Mouse (Mus musculus) cerebellum, adult 2 months (tissue): Measurements from ENCODE around the gene Golt1a.

Experiments
- CTCF ChIP-seq: fragments of 200-500 bp; IDR thresholded peaks from 2 replicates; pipeline ENCODE4 v1.5.1; 2011; ENCODE audit warnings: low read depth, mild to moderate bottlenecking, control low read depth, low read length, moderate library complexity, borderline replicate concordance; ENCODE audit not compliant: insufficient read depth
- POLR2A ChIP-seq: fragments of 200-500 bp; IDR thresholded peaks from 2 replicates; pipeline ENCODE4 v1.6.1; 2011; ENCODE audit warnings: low read length, control low read depth, borderline replicate concordance; ENCODE audit not compliant: insufficient read depth

GRCm38 (mm10) chr1:133323333-133323732, 13.7 kb downstream of the Golt1a start:
- TF ChIP-seq CTCF (no peak), POLR2A (no peak)
